Mouse (Mus musculus): ENCODE measurements around the gene Etnk1.

DNA sequence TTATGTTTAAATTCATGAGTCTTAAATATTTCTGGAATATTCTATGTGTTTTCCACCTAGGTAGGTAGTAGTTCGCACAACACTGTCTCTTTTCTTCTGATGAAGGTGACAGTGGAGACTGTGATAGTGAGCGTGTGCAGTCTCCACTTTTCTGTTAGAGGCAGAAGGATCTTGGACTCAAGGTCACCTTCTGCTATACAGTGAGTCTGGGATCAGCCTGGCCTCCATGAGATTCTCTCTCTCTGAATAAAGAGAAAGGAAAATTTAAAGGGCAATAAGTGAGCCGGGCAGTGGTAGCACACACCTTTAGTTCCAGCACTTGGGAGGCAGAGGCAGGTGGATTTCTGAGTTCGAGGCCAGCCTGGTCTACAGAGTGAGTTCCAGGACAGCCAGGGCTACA is 24.2 kb upstream of the Etnk1 start:
- TF ChIP-seq CTCF (IDR thresholded peaks at IDR 0.05) (no peak), EP300 (IDR thresholded peaks at IDR 0.05; ENCODE audit: insufficient read depth, low read depth, low read length) (no peak)
